In the genomic region with DNA sequence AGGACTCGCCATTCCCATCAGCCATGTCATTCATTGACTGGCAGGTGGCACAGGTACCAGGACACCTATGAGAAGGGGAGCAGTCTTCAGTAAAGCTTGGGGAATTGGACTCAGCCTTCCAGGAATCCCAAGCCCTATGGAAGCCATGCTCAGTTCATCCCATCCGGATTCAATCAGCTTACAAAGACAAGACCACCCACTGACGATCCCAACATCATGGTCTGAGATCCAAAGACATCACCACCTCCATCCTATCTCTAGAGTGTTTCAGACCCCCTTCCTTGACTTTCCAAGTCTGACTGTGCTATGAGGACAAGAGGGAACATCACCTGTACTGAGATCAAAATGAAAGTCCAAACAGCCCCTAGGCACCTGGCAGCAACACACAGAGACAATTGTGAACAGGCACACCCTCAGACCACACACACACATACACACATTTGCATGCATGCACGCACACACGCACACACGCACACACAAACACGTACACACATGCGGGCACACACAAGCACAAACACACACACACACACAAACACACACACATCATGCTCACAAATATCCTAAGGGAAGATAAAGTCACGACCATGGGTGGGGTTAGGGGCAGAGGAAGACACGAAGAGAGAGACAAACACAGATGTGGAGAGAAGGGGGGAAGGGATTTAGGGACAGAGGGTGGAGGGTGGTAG, we compare ENCODE assay signal across 12 mouse cellular contexts. TPM values are rescaled to one million over a fixed set of nuclear protein-coding genes. Genes with fewer than 3 reads are reported as not detected.
DNase-seq lines count a peak whose midpoint lies in the region; ATAC-seq and TF ChIP-seq lines count a peak whose summit lies in the region.
"Not testable (repeated sequence)": the region's sequence is repeated elsewhere in the genome, so short reads cannot be mapped to it uniquely, and the experiment has no call there.
"Had no signal": no experiment of that assay in that cellular context is flagged by ENCODE, and none has a peak within 500 bp of the region (broad histone marks: within the 10 kb centered on the region; RNA-seq: fewer than 3 reads in every experiment).

No protein-coding gene starts in this region.

- H3K4me2 ChIP-seq in forebrain, embryonic 15.5 days (replicated peaks); heart, embryonic 12.5 days; hindbrain, embryonic 15.5 days; liver, postnatal 0 days (ENCODE audit: low read depth, low read length); midbrain, embryonic 13.5 days (replicated peaks); stomach, embryonic 14.5 days (replicated peaks; ENCODE audit: low read depth, low read length): not testable (repeated sequence)

- not testable (repeated sequence) for TF ChIP-seq EP300 in liver, postnatal 0 days (IDR thresholded peaks at IDR 0.05; ENCODE audit: low read depth)

- TF ChIP-seq CTCF in liver, postnatal 0 days (IDR thresholded peaks at IDR 0.05; ENCODE audit: low read depth) = not testable (repeated sequence)

- H3K4me1 ChIP-seq in forebrain, embryonic 15.5 days; heart, embryonic 12.5 days (replicated peaks); hindbrain, embryonic 15.5 days (replicated peaks); liver, postnatal 0 days (ENCODE audit: insufficient read depth); midbrain, embryonic 13.5 days (replicated peaks); stomach, embryonic 14.5 days (ENCODE audit: control insufficient read depth, insufficient read depth, low read length): not testable (repeated sequence)

- peak; percentile 50 to 62 for DNase-seq in cerebellum, postnatal 4 days (ENCODE audit: low spot score in 2 of 2)
- peak; percentile 42 for DNase-seq in kidney, postnatal 14 days
- not testable (repeated sequence) for DNase-seq in liver, postnatal 0 days

- 83% methylated on average over 10 of the region's 10 CpGs for WGBS in forebrain, embryonic 15.5 days
- 67% methylated on average over 10 of the region's 10 CpGs for WGBS in heart, embryonic 12.5 days
- 76% methylated on average over 10 of the region's 10 CpGs for WGBS in hindbrain, embryonic 15.5 days
- 75% methylated on average over 9 of the region's 10 CpGs for WGBS in liver, postnatal 0 days (ENCODE audit: insufficient replicate concordance)
- WGBS in midbrain, embryonic 13.5 days = 81% methylated on average over 10 of the region's 10 CpGs
- 83% methylated on average over 9 of the region's 10 CpGs for WGBS in stomach, embryonic 14.5 days

- not testable (repeated sequence) for H3K27ac ChIP-seq in forebrain, embryonic 15.5 days (replicated peaks); heart, embryonic 12.5 days (ENCODE audit: poor library complexity, severe bottlenecking); hindbrain, embryonic 15.5 days (replicated peaks); liver, postnatal 0 days (ENCODE audit: low read depth); midbrain, embryonic 13.5 days; stomach, embryonic 14.5 days (ENCODE audit: low read length)

- H3K9me3 ChIP-seq in forebrain, embryonic 15.5 days = peaks cover 12% of the 10 kb centered on the region
- peaks cover 30% of the 10 kb centered on the region for H3K9me3 ChIP-seq in heart, embryonic 12.5 days (replicated peaks)
- H3K9me3 ChIP-seq in hindbrain, embryonic 15.5 days = peaks cover 13% of the 10 kb centered on the region
- H3K9me3 ChIP-seq in liver, postnatal 0 days (ENCODE audit: low read length) = not testable (repeated sequence)
- H3K9me3 ChIP-seq in midbrain, embryonic 13.5 days = peaks cover 22% of the 10 kb centered on the region
- H3K9me3 ChIP-seq in stomach, embryonic 14.5 days (ENCODE audit: control insufficient read depth, low read depth, low read length) = peaks cover 13% of the 10 kb centered on the region

- not testable (repeated sequence) for H3K36me3 ChIP-seq in forebrain, embryonic 15.5 days; heart, embryonic 12.5 days; hindbrain, embryonic 15.5 days; liver, postnatal 0 days (replicated peaks; ENCODE audit: insufficient read depth, low read length); midbrain, embryonic 13.5 days; stomach, embryonic 14.5 days (ENCODE audit: control insufficient read depth, insufficient read depth, low read length)

- H3K9ac ChIP-seq in forebrain, embryonic 15.5 days (replicated peaks); heart, embryonic 12.5 days; hindbrain, embryonic 15.5 days; liver, postnatal 0 days (replicated peaks); midbrain, embryonic 13.5 days (replicated peaks); stomach, embryonic 14.5 days (replicated peaks; ENCODE audit: low read depth, low read length): not testable (repeated sequence)

- H3K4me3 ChIP-seq in forebrain, embryonic 15.5 days; heart, embryonic 12.5 days; hindbrain, embryonic 15.5 days; liver, postnatal 0 days (ENCODE audit: low read depth, low read length); midbrain, embryonic 13.5 days (replicated peaks); stomach, embryonic 14.5 days (ENCODE audit: low read depth, low read length): not testable (repeated sequence)

- H3K27me3 ChIP-seq in forebrain, embryonic 15.5 days; heart, embryonic 12.5 days (replicated peaks); hindbrain, embryonic 15.5 days; liver, postnatal 0 days (ENCODE audit: insufficient read depth, low read length); midbrain, embryonic 13.5 days; stomach, embryonic 14.5 days (ENCODE audit: control insufficient read depth, insufficient read depth, low read length): not testable (repeated sequence)

- ATAC-seq in forebrain, embryonic 15.5 days (replicated peaks) = peak; percentile 51
- peak; percentile 57 for ATAC-seq in heart, embryonic 12.5 days (ENCODE audit: insufficient number of reproducible peaks, low FRiP score)
- peak; percentile 67 for ATAC-seq in hindbrain, embryonic 15.5 days (ENCODE audit: low FRiP score, low read depth)
- peak; percentile 39 for ATAC-seq in liver, postnatal 0 days
- ATAC-seq in midbrain, embryonic 13.5 days = peak; percentile 53
- peak; percentile 37 for ATAC-seq in stomach, embryonic 14.5 days (ENCODE audit: insufficient number of reproducible peaks, insufficient read depth, low FRiP score, low read depth)

RNA-seq across cellular contexts. Expression of a gene that starts 0.7 kb away (rescaled TPM):
- not detected in 2 replicates for polyA plus RNA-seq in forebrain, embryonic 15.5 days (2015; fragmentation: Nextera tagmentation; extraction: Ambion mirVana)
- not detected in 2 replicates for polyA plus RNA-seq in heart, embryonic 12.5 days (2016; fragmentation: Nextera tagmentation; extraction: Ambion mirVana)
- not detected in 2 replicates for polyA plus RNA-seq in hindbrain, embryonic 15.5 days (2015; fragmentation: Nextera tagmentation; extraction: Ambion mirVana)
- not detected in 2 replicates for polyA plus RNA-seq in liver, postnatal 0 days (2015; fragmentation: Nextera tagmentation; extraction: Ambion mirVana)
- not detected in 2 replicates for polyA plus RNA-seq in midbrain, embryonic 13.5 days (2015; fragmentation: Nextera tagmentation; extraction: Ambion mirVana)
- not detected in 2 replicates for polyA plus RNA-seq in stomach, embryonic 14.5 days (2014; fragmentation: Nextera tagmentation; extraction: Ambion mirVana)
- polyA plus RNA-seq: brain, embryonic 14.5 days; erythroblast, embryonic 14.5 days; gonadal fat pad, adult 2 months; limb, embryonic 10.5 days had no signal

RNA-seq across cellular contexts. Expression of a gene that starts 3.3 kb away (rescaled TPM):
- polyA plus RNA-seq in forebrain, embryonic 15.5 days (2015; fragmentation: Nextera tagmentation; extraction: Ambion mirVana) = not detected in 2 replicates
- polyA plus RNA-seq in heart, embryonic 12.5 days (2016; fragmentation: Nextera tagmentation; extraction: Ambion mirVana) = not detected in 2 replicates
- not detected in 2 replicates for polyA plus RNA-seq in hindbrain, embryonic 15.5 days (2015; fragmentation: Nextera tagmentation; extraction: Ambion mirVana)
- not detected in 2 replicates for polyA plus RNA-seq in liver, postnatal 0 days (2015; fragmentation: Nextera tagmentation; extraction: Ambion mirVana)
- polyA plus RNA-seq in midbrain, embryonic 13.5 days (2015; fragmentation: Nextera tagmentation; extraction: Ambion mirVana) = not detected in 2 replicates
- polyA plus RNA-seq in stomach, embryonic 14.5 days (2014; fragmentation: Nextera tagmentation; extraction: Ambion mirVana) = not detected in 2 replicates
- polyA plus RNA-seq: brain, embryonic 14.5 days; erythroblast, embryonic 14.5 days; gonadal fat pad, adult 2 months; limb, embryonic 10.5 days had no signal

RNA-seq across cellular contexts. Expression of a gene that starts 8.5 kb away (rescaled TPM):
- not detected in 2 replicates for polyA plus RNA-seq in forebrain, embryonic 15.5 days (2015; fragmentation: Nextera tagmentation; extraction: Ambion mirVana)
- polyA plus RNA-seq in heart, embryonic 12.5 days (2016; fragmentation: Nextera tagmentation; extraction: Ambion mirVana) = not detected in 2 replicates
- polyA plus RNA-seq in hindbrain, embryonic 15.5 days (2015; fragmentation: Nextera tagmentation; extraction: Ambion mirVana) = not detected in 2 replicates
- polyA plus RNA-seq in liver, postnatal 0 days (2015; fragmentation: Nextera tagmentation; extraction: Ambion mirVana) = not detected in 2 replicates
- not detected in 2 replicates for polyA plus RNA-seq in midbrain, embryonic 13.5 days (2015; fragmentation: Nextera tagmentation; extraction: Ambion mirVana)
- polyA plus RNA-seq in stomach, embryonic 14.5 days (2014; fragmentation: Nextera tagmentation; extraction: Ambion mirVana) = not detected in 2 replicates
- polyA plus RNA-seq: brain, embryonic 14.5 days; erythroblast, embryonic 14.5 days; gonadal fat pad, adult 2 months; limb, embryonic 10.5 days had no signal

RNA-seq across cellular contexts. Expression of a gene that starts 22.1 kb away (rescaled TPM):
- polyA plus RNA-seq in forebrain, embryonic 15.5 days (2015; fragmentation: Nextera tagmentation; extraction: Ambion mirVana) = 84.1 and 86.0 TPM in 2 replicates
- 47.5 and 52.8 TPM in 2 replicates for polyA plus RNA-seq in heart, embryonic 12.5 days (2016; fragmentation: Nextera tagmentation; extraction: Ambion mirVana)
- 67.0 and 94.6 TPM in 2 replicates for polyA plus RNA-seq in hindbrain, embryonic 15.5 days (2015; fragmentation: Nextera tagmentation; extraction: Ambion mirVana)
- 31.7 and 34.0 TPM in 2 replicates for polyA plus RNA-seq in liver, postnatal 0 days (2015; fragmentation: Nextera tagmentation; extraction: Ambion mirVana)
- polyA plus RNA-seq in midbrain, embryonic 13.5 days (2015; fragmentation: Nextera tagmentation; extraction: Ambion mirVana) = 92.3 and 97.7 TPM in 2 replicates
- 71.4 and 75.8 TPM in 2 replicates for polyA plus RNA-seq in stomach, embryonic 14.5 days (2014; fragmentation: Nextera tagmentation; extraction: Ambion mirVana)
